Mouse (Mus musculus) mesoderm, embryonic 11.5 days (tissue): ENCODE data around the gene Mcm10.

Source experiments
- DNase-seq: peaks from one replicate; pipeline ENCODE4 v3.0.0-alpha.2; 2012; ENCODE audit warnings: low read depth, low spot score

Gene Mcm10

DNA sequence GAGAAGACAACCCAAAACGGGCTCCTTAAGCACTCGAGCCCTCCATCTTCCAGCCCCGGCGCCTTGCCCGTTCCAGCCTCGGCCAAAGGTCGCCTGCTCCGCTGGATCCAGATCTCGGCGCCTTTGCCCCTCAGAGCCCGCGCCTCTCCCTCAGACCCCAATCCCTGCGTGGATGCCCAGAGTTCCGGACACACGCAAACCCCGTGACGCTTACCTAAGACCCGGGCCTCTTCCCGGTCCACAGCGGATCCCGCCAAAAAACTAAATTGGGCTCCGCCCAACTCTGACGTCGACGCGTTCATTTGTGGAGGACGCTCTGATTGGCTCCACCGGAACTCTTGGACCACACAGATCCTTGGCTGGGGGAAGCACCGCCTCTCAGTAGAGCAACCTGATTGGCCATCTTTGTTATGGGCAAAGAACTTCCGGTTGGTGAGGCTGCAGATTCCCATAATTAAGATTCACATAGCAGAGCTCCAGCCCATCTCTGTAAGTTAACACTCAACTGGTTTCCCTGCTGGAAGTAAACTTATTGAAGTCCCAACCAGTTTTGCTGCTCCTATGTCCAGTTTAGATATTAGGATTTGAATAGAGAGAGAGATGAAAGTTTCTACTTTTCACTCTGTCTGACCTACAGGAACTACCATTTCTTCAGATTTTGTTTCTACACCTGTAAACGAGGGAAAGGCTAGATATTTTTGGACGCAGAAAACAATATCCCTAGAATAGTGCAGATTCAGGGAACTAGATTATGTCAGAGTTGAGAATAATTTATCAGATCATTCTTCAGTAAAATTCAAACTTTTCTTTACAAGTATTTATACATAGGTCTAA is at the start of gene Mcm10:
TSS of gene Mcm10 (minus strand) at position 301 of the 834 bp plus-strand sequence.
- DNase-seq: peak; percentile 97

DNA sequence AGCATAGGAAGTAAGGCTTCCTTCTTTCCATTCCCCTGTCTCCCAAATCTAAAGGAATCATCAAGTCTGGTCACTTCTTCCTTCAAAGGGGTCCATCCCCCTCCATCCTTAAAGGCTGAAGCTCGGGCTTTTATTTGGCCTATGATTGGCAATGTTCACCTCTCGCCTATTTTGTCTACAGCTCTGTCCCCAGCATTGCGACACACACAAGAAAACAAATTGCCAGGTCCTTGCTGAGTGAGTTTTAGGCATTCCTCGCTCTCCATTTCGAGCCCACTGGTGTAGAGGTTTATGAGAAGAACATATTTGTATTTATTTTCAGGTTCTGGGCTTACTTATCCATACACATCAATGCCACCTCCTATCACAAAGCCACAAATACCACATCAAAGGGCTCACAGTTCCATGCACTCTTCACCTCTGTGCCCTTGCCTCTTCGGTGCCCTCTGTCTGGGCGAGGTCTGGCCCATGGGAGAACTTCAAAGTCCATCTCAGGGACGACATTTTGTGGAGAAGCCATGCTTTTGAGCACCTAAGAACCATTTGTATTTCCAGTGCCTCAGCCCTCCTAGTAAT is 48.6 kb upstream of the Mcm10 start:
- DNase-seq: no peak

DNA sequence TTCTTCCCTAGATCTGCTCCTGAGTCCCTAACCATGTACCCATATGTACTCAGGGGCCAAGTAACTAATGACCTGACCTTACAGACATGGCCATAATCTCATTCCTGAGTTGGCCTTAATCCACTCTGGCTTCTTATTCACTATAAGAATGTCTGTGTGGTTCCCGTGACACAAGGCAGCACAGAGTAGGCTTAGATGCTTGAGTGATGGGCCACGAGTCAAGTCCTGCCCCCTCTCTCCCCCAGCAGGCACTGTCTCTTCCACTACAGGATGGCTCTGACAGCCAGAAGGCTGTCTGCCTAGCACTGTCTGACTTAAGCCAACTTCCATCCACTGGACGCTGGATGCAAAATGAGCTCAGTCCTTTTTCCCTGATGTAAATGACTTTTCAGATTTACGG is 47.4 kb upstream of the Mcm10 start:
- DNase-seq: no peak

DNA sequence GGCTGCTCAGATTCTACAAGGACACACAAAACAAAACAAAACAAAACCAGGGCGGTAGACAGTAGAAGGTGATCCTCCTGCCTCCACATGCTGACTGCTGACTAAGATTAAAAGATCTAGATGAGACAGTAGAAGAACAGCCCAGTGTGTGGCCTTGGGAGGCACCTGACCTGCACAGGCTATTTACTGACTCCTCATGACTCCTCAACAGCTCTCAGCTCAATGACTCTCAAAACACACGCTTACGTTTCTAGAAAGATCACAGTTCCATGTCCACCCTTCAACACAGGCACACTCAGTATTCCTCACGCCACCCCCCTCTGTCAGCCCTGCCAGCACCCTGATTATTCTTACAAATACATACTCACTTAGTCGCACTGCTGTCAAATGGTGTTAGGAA is 45.8 kb upstream of the Mcm10 start:
- no peak for DNase-seq

DNA sequence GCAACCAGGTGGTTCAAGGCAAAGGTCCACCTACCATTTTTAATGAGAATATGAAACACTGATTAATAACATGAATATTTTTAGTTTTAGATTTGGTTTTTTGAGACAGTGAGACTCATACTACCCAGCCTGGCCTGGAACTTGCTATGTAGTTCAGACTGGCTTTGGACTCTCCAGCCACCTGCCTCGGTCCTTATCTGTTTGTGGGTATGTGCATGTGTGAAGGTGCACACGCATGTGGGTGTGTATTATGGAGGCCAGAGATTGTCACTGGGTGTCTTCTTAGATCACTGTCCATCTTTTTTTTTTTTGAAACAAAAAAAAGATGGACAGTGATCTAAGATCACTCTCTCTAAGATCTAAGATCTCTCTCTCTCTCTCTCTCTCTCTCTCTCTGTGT is 38.0 kb upstream of the Mcm10 start:
- DNase-seq: no peak

DNA sequence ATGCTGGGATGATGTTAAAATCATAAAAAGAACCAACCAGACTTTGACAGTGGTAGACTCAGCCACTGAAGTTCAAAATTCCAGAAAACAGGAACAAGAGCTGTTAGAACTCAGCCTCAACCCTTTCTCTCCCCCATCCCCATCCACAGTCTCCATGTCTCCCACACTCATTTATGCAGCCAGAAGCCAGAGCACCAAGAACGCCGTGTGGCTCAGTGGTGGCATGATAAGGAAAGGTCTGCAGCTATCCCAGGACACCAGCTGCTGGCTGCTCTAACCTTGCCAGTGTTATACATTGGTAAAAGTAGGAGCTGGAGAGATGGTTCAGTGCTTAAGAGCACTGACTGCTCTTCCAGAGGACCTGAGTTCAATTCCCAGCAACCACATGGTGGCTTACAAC is 34.4 kb upstream of the Mcm10 start:
- DNase-seq: no peak

DNA sequence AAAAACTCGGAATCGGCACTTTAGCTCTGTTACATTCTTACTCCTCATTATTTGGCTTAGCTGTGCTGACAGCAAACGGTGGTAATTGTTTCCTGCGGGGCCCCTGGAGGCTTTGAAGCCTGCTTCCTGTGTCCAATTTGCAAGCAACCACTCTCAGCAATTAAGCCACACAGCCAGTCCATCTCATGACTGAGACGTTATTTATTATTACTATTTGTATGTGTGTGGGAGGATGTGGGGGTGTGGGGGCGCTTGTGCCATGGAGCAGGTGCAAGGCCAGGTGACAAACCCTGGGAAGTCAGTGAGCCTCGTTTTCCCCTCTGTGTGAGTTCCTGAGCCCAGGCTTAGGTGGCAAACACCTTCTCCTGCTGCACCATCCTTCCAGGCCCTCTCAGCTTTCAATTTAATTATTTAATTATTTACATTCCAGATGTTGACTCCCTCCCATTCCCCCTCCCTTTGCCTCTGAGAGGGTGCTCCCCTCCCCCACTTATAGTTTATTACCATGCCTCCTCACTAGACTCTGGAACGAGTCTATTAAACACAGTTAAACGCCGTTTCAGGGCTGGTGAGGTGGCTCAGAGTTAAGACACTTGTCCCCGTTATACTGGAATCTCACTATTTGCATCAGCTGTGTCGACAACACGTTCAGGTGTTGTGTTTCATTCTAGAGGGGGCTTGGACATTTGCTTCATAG is 32.8 kb upstream of the Mcm10 start:
- no peak for DNase-seq

DNA sequence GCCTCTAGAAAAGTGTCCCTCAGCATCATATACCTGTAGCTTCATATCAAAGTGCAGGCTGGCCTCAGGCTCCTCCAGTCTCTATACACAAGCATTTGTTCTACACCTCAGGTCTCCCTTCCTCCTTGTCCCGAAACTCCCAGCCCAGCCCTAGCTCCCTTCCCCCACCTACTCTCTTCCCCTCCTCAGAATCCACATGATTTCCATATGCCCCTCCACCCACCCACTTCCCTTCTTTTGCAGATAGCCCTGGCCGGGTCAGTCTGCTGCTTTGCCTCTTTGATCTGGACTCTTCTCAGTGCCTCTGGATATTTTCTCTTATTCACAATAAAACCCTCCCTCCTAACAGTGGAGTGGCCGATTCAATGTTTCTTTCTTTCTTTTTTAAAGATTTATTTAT is 31.7 kb upstream of the Mcm10 start:
- DNase-seq: no peak

DNA sequence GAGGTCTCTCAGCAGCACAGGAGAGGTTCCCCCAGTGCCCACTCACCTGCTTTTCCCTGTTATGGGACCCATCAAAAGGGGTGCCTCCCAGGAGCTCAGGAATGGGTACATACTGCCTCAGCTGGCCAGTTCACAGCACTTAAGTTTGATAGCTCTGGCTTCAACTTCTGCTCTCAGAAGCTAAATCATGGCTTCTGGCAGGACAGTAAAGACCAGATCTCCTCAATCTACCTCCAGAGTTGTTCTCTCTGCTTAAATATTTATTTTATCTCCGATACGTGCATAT is 30.8 kb upstream of the Mcm10 start:
- DNase-seq: no peak

DNA sequence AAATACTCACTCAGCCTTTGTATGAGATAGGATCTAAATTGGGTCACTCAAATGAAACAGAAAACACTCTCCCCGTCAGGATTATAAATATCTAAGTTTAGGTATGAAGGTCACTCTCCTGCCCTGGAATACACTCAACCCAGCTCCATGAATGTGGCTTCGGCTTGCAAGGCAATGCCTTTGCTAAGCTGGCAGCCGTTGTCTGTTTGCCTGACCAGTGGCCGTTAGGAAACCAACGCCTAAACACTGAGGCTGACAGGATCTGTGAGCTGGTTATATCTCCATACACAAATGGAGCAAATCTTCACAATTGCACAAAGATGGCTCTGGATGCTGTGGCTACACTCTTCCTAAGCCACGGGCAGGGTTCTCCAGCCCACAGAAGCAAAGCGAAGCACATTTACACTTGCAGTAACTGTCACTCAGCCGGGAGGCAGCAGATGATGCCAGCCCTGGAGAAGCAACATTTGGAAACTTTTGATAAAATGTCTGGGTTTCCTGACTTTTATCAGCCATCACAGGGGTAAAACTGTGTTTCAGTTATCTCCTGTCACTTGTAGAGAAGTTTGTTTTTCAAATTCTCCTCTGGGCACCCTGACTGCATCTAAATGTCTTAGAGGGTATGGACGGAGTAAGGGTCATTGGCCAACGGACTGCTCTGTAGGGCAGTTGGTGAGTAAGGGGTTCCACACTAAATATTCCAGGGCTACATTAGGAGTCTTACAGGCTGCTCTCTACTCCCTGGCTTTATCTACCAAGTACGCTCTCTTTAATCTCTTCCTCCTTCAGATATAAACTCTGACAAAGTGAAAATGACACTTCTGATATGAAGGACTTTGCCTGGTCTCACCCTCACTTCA is 30.3 kb upstream of the Mcm10 start:
- DNase-seq: no peak

DNA sequence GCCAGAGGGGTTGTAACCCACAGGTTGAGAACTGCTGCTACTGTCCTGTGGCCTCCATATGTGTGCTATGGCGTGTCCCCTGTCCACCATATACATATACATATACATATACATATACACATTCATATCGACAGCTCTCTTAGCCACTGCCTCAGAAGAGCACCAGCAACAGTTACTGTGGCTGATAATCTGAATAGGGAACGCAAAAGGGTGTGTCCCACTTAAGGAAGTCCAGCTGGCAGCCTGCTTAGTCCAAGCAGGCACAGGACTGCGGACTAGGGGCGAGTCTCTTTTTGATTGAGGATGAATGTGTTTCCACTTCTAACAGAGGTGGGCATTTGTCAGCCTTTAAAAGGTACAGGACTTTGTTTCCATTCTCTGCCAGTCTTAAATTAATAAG is 29.3 kb upstream of the Mcm10 start:
- no peak for DNase-seq

DNA sequence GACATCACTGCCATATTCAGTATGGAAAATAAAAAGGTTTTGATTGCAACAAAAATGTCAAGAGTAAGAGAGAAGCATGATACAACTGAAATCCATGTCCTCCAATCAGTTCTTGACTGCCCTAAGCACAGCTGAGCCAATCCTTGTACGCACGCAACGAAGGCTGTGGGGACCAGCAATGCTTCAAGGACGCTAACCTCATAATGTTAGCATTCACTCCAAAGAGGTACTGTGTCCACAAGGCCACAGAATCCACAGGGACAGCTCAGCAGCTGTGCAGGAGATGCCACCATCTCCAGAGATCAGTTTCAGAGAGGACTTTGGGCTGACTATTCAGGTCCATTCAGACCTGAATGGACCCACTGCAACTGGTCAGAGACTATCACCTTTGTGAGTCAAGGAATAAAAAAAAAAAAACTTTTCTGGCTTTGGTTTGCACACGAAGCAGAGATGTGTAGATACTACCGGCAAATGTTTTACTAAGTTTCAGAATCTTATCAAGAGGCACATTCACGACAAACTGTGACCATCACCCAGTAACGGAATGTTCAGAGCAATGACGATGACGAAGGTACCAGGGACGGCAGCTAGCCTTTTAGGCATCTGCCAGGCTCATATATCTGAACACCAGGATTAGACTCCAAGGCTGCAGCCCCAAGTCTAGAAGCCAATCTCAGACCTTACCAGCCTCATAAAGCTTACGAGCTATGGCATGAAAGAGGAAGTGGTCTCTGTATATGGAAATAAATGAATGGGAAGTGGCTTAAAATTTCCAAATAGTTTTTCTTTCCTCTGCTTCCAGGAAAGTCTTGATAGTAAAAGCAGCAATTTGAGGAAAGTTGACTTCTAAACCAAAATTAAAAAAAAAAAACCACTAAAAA is 27.9 kb upstream of the Mcm10 start:
- no peak for DNase-seq

DNA sequence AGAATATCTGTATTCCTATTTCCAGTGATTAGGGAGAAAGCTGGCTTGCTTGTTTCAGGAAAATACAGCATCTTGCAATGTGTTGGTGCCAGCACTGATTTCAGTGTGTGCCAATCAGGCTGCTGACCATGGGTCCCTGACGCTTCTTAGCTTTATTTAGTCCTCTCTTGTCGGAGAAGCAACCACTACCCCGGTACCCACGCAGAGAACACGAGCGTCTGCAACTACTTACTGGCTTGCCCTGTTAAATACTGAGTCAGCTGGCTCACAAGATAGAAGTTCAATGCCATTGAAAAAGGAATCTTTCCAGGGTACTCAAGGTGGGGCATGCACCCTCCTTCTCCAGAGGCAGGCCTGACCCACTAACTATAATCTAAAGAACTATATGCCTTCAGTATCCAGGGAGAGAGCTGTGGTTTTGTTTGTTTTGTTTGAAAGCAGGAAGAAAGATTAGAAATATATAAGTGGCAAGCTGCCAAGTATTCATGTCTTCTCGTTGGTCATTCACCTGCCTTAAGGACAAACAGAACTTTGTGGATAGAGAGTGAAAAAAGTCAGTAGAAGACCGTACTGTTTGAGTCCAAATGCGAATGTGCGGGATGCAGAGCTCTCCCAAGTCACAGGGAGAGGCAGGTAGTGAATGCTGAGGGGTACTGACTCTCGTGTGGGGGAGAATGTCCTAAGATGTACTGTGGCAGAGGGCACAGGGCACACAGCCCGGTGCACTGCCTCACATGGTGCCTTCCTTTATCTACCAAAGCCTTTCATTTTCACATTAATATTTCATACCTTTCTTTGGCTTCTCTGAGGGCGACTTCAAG is 27.0 kb upstream of the Mcm10 start:
- DNase-seq: no peak

DNA sequence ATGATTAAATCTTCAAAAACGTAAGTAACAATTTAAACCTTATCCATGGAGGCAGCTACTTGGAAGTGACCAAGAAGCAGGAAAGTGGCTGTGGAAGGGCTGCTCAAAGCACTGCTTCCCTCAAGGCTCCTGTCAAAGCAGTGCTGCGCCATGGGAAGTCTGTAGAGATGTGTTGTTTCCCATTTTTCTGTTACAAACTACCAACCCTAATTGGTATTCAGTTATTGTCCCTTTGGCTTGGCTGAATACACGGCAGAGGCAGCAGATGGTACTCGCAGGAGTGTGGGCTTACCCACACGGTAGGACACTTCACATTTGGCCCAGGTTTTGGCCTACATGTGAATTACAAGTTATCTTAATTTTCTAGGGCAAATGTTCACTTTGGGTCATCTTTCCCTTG is 25.7 kb upstream of the Mcm10 start:
- DNase-seq: no peak

DNA sequence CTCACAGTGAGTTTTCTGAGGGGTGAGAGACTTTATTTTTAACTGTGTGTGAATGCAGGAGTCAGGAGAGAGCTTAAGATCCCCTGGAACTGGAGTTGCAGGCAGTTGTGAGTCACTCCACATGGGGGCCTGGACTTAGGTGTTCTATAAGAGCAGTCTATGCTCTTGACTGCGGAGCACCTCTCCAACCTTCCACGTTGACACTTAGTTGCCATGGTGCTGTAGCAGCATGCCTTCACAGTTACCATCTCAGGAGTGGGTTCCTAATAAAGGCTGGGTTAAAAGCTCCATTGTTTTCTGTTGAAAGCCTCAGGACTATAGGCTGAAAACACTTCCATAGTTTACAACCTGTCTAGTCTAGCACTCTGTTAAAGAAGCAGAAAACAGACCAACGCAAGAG is 24.8 kb upstream of the Mcm10 start:
- DNase-seq: no peak

DNA sequence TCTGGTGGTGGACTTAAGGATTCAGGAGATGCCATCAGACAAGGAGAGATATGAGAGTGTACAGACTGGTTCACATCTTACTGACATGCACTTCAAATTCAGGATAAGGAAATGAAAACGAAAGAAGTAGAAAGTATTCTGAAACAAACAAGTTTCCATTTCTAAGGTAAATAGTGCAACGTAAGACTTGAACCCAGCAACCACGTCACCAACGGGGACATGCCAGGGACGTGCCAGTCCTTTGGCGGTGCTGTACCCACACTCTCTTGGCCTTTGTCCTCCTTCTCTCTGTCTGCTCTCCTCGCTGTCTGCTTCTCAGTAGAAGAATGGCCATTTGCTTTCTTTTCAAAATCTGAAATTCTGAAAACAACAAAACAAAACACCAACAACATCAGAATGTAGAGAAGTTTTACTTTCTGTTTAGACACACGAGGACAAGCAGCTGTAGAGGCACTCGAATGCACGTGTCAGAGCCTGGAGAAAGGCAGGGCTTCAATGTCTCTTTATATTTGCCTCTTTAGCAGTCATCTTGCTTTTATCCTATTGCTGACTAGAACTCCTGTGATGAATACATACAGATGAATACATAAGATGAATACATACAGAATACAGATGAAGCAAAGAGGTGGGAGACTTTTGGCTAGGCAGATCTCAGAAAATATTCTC is 24.0 kb upstream of the Mcm10 start:
- DNase-seq: no peak

DNA sequence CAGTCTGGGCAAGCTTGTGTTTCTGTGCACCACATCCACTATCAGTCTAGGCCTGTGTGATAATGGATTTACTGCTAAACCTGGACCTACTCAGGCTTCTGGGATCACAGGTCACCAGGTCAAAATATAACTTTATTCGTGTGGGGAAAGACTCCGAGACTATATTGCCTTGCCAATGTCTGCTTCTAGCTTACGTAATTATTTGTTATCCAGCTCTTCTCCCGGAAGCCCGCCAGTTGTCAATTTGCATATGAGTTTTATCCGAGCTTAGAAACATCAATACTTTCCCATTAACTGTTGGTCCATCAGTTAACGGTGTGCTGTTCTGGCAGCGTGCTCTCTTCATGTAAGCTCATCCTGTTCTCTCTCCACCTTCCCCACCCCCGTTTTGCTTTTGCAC is 22.6 kb upstream of the Mcm10 start:
- no peak for DNase-seq

DNA sequence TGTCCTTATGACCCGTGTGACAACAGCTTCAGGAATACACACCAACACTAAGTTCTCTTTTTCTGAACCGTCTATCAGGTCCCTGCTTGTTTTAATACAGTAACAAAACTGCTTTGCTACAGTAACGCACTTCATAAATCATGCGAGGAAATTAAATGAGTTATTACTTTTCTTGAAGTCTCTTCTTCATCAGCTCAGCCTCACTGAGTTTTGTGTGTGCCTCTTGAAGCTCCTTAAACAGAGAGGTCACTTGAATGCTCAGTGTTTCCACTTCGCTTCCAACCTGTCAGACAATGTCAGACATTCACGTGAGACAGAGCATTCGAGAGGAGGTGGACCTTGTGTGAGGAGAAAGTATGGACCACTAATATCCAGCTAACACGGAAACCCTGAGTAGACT is 22.2 kb upstream of the Mcm10 start:
- no peak for DNase-seq

DNA sequence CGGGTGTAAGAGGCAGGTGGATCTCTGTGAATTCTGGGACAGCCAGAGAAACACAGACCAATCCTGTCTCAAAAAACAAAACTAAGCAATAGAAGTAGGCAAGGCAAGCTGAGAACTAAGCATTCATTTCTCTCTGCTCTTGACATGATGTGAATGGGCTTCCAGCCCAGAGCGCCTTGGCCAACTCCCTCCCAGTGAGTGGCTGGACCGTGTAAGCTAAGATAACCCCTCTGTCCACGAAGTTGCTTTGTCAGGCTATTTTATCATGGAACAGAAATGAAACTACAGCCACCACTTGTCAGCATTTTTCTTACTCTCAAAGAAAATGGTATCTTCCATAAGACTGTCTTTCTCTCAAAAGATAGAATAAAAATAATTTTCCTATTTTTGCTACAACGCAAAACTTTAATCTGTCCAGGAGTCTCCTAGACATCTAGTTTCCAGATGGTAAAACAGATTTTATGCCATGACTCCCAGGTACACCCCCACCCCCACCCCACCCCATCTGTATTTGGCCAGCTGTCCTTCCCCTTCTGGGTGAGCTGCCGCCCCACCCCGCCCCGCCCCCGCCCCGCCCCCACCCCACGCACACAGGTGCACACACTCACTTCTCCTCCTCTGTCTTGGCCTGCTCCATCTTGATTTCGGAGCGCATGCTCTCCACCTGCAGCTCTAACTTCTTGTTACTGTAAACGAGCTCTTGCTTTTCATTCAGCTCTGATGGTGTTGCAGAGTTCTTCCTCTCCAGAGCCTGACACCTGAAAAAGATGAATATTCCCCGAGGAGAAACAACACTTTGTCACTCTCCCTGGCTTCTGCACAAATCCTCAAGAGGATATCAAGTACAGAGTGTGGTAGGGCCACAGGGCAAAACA is 21.2 kb upstream of the Mcm10 start:
- DNase-seq: no peak
